Mouse (Mus musculus): Measurements from ENCODE around the gene Alkbh6.

GRCm38 (mm10) chr7:30281522-30281921 is 27.0 kb upstream of the Alkbh6 start:
- TF ChIP-seq CTCF (IDR thresholded peaks at IDR 0.05; ENCODE audit: insufficient read depth, low read length) = no peak
- TF ChIP-seq POLR2A (IDR thresholded peaks at IDR 0.05; ENCODE audit: borderline replicate concordance, extremely low read depth, low read depth, low read length) = no peak
